Mouse (Mus musculus): ENCODE data around the gene Rxfp4.

GRCm38 (mm10) chr3:88618074-88618871 lies 34.7 kb downstream of the Rxfp4 start:
- TF ChIP-seq TAL1 (IDR thresholded peaks at IDR 0.05; ENCODE audit: low read length): no peak
- no peak for TF ChIP-seq GATA1 (IDR thresholded peaks at IDR 0.05; ENCODE audit: low read length)

Data from erythroblast, embryonic 14.5 days (primary cell).